27 mouse cellular contexts compared by ENCODE assay signal in the genomic region with DNA sequence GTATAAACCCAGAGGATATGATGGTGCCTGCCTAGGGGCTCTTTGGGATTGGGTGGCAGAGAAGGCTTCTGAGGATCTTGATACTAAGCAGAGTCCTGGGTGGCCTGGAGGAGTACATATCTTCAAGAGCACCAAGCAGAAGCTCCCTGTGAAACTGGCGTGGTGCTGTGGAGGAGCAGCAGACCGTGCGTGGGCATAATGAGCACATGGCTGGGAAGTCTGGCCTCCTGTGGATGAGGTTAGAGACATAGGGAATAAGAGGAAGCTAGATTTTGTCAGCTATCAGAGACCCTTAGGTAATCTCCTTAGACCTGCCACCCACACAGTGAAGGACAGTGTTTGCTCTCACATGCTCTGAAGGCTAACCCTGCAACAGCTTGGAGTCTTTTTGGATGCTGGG.
DNase-seq lines count a peak whose midpoint lies in the region; ATAC-seq lines count a peak whose summit lies in the region.
"Had no signal": no experiment of that assay in that cellular context is flagged by ENCODE, and none has a peak within 500 bp of the region (broad histone marks: within the 10 kb centered on the region; RNA-seq: fewer than 3 reads in every experiment).

No protein-coding gene starts in this region.

- H3K27me3 ChIP-seq in kidney, embryonic 16.5 days (ENCODE audit: insufficient read depth, low read length), result no peaks in the 10 kb centered on the region
- H3K27me3 ChIP-seq in intestine, embryonic 15.5 days (replicated peaks), result no peaks in the 10 kb centered on the region
- H3K27me3 ChIP-seq: embryonic facial prominence, embryonic 12.5 days; liver, embryonic 12.5 days had no signal

- peak overlapping the region; percentile 13; the same call in 1 of the 2 replicates for H3K27ac ChIP-seq in kidney, embryonic 16.5 days (ENCODE audit: low read length)
- no peak overlapping the region for H3K27ac ChIP-seq in intestine, embryonic 15.5 days
- H3K27ac ChIP-seq: embryonic facial prominence, embryonic 12.5 days; heart, adult 2 months; hindbrain, postnatal 0 days; left cerebral cortex, adult 2 months; liver, embryonic 12.5 days; macrophage had no signal

- ATAC-seq in kidney, embryonic 16.5 days (ENCODE audit: low FRiP score, low TSS enrichment), result peak; percentile 23; the same call in 1 of the 2 replicates
- peak; percentile 61 for ATAC-seq in granulocyte monocyte progenitor cell, adult 5-6 weeks (replicated peaks; ENCODE audit: poor library complexity, severe bottlenecking)
- ATAC-seq in intestine, embryonic 15.5 days, result no peak
- ATAC-seq: activated CD4-positive, CD25-positive, alpha-beta regulatory T cell, adult 4 months; forebrain, embryonic 14.5 days; hindbrain, postnatal 0 days; intestine, embryonic 16.5 days; liver, embryonic 12.5 days; liver, postnatal 0 days had no signal

- no peak overlapping the region for H3K4me3 ChIP-seq in kidney, embryonic 16.5 days (ENCODE audit: low read length)
- no peak overlapping the region for H3K4me3 ChIP-seq in intestine, embryonic 15.5 days (replicated peaks)
- H3K4me3 ChIP-seq: embryonic facial prominence, embryonic 12.5 days; heart, adult 2 months; left cerebral cortex, adult 2 months; liver, embryonic 12.5 days had no signal

- WGBS in kidney, embryonic 16.5 days, result 49% methylated on average over 3 of the region's 3 CpGs
- 88% methylated on average over 3 of the region's 3 CpGs for WGBS in intestine, embryonic 15.5 days

- no peak overlapping the region for H3K4me2 ChIP-seq in kidney, embryonic 16.5 days (replicated peaks; ENCODE audit: low read depth, low read length)
- no peak overlapping the region for H3K4me2 ChIP-seq in intestine, embryonic 15.5 days (replicated peaks)
- H3K4me2 ChIP-seq: embryonic facial prominence, embryonic 12.5 days; liver, embryonic 12.5 days had no signal

- H3K36me3 ChIP-seq in kidney, embryonic 16.5 days (ENCODE audit: insufficient read depth, low read length), result 0 out of 2 replicates have a peak, but pooled peaks cover 2% of the 10 kb centered on the region
- no peaks in the 10 kb centered on the region for H3K36me3 ChIP-seq in intestine, embryonic 15.5 days
- H3K36me3 ChIP-seq: embryonic facial prominence, embryonic 12.5 days; liver, embryonic 12.5 days had no signal

- H3K4me1 ChIP-seq in kidney, embryonic 16.5 days (ENCODE audit: insufficient read depth, low read length), result peaks cover 5% of the 10 kb centered on the region
- H3K4me1 ChIP-seq in intestine, embryonic 15.5 days (replicated peaks), result no peaks in the 10 kb centered on the region
- H3K4me1 ChIP-seq: embryonic facial prominence, embryonic 12.5 days; liver, embryonic 12.5 days had no signal

- intact Hi-C loops in left cerebral cortex, postnatal 4 days (cut with DNase I), result no loop called here

- H3K9me3 ChIP-seq in kidney, embryonic 16.5 days (ENCODE audit: low read length), result no peaks in the 10 kb centered on the region
- no peaks in the 10 kb centered on the region for H3K9me3 ChIP-seq in intestine, embryonic 15.5 days
- H3K9me3 ChIP-seq: embryonic facial prominence, embryonic 12.5 days; liver, embryonic 12.5 days had no signal

- H3K9ac ChIP-seq in kidney, embryonic 16.5 days (replicated peaks; ENCODE audit: low read length), result no peak overlapping the region
- H3K9ac ChIP-seq in intestine, embryonic 15.5 days, result no peak overlapping the region
- H3K9ac ChIP-seq: embryonic facial prominence, embryonic 12.5 days; liver, embryonic 12.5 days; liver, postnatal 0 days had no signal

- no peak for DNase-seq in kidney, postnatal 10 days
- DNase-seq in layer of hippocampus, adult 8-10 months (ENCODE audit: low spot score in 2 of 2), result peak; percentile 28 to 34
- no peak for DNase-seq in left cerebral cortex, postnatal 4 days
- DNase-seq: adrenal gland, adult 2 months; B cell, adult 2 months; cerebellum, adult 8-10 months; cerebellum, postnatal 25 days; embryo, embryonic 11 days; gastrocnemius, postnatal 25 days; heart, adult 2 months; heart, postnatal 14 days; kidney, adult 9 months; liver, postnatal 0 days; midbrain, embryonic 14.5 days; retina, postnatal 1 day; right cerebral cortex, postnatal 14 days had no signal

Comparison
In these comparisons a context has a peak if more than half of its experiments do, and no peak if none do; other contexts are left out.
1. DNase-seq: peak in layer of hippocampus, adult 8-10 months (2 of 2); none in kidney, postnatal 10 days (single experiment) and left cerebral cortex, postnatal 4 days (single experiment).